28 mouse cellular contexts compared by ENCODE assay signal in genomic region chr16:12901996-12902319, GRCm38 (mm10).
A peak's percentile ranks its signal among the peaks of the same experiment; 100 is the strongest.
DNase-seq lines count a peak whose midpoint lies in the region; ATAC-seq and TF ChIP-seq lines count a peak whose summit lies in the region.
"Had no signal": no experiment of that assay in that cellular context is flagged by ENCODE, and none has a peak within 500 bp of the region (broad histone marks: within the 10 kb centered on the region; RNA-seq: fewer than 3 reads in every experiment).

No protein-coding gene starts in this region.

- no peak for ATAC-seq in forebrain, embryonic 13.5 days
- ATAC-seq in forebrain, embryonic 15.5 days (replicated peaks): no peak; the same call in 1 of the 2 replicates
- no peak for ATAC-seq in midbrain, embryonic 14.5 days (ENCODE audit: low FRiP score, low TSS enrichment)
- ATAC-seq in Patski: peak; percentile 31
- ATAC-seq: intestine, embryonic 15.5 days had no signal

- no peak for TF ChIP-seq POLR2A in kidney, adult 2 months (IDR thresholded peaks at IDR 0.05; ENCODE audit: low read depth, low read length)

- H3K4me1 ChIP-seq in forebrain, embryonic 13.5 days: peaks cover 17% of the 10 kb centered on the region
- H3K4me1 ChIP-seq in forebrain, embryonic 15.5 days: peaks cover 13% of the 10 kb centered on the region; the same call in 1 of the 2 replicates
- H3K4me1 ChIP-seq in kidney, adult 2 months (ENCODE audit: control insufficient read depth, insufficient read depth, low read length): peaks cover 7% of the 10 kb centered on the region; the same call in 1 of the 2 replicates
- peaks cover 24% of the 10 kb centered on the region for H3K4me1 ChIP-seq in midbrain, embryonic 10.5 days
- H3K4me1 ChIP-seq in midbrain, embryonic 14.5 days (ENCODE audit: control insufficient read depth, insufficient read depth, low read length): no peaks in the 10 kb centered on the region
- H3K4me1 ChIP-seq: heart, embryonic 12.5 days; hindbrain, embryonic 15.5 days; intestine, embryonic 15.5 days; limb, embryonic 13.5 days; lung, embryonic 15.5 days had no signal

- 0 out of 2 replicates have a peak overlapping the region, but pooled peaks have one; percentile 14 for H3K27ac ChIP-seq in forebrain, embryonic 13.5 days
- no peak overlapping the region for H3K27ac ChIP-seq in forebrain, embryonic 15.5 days (replicated peaks)
- no peak overlapping the region for H3K27ac ChIP-seq in kidney, adult 2 months (ENCODE audit: insufficient read depth, low read depth, low read length)
- H3K27ac ChIP-seq in midbrain, embryonic 10.5 days (replicated peaks): peak overlapping the region; percentile 65
- H3K27ac ChIP-seq in midbrain, embryonic 14.5 days (replicated peaks; ENCODE audit: low read depth, low read length): no peak overlapping the region
- H3K27ac ChIP-seq: heart, adult 2 months; hindbrain, embryonic 15.5 days; intestine, embryonic 15.5 days; layer of hippocampus, adult 2 months; limb, embryonic 13.5 days; lung, embryonic 15.5 days; midbrain, embryonic 12.5 days; neural tube, embryonic 12.5 days had no signal

- H3K36me3 ChIP-seq in forebrain, embryonic 13.5 days (ENCODE audit: poor library complexity, severe bottlenecking): no peaks in the 10 kb centered on the region
- H3K36me3 ChIP-seq in forebrain, embryonic 15.5 days: no peaks in the 10 kb centered on the region
- H3K36me3 ChIP-seq in kidney, adult 2 months (ENCODE audit: control insufficient read depth, insufficient read depth, low read length): no peaks in the 10 kb centered on the region
- no peaks in the 10 kb centered on the region for H3K36me3 ChIP-seq in midbrain, embryonic 10.5 days
- H3K36me3 ChIP-seq in midbrain, embryonic 14.5 days (ENCODE audit: control insufficient read depth, insufficient read depth, low read length): no peaks in the 10 kb centered on the region
- H3K36me3 ChIP-seq: G1E; heart, embryonic 12.5 days; hindbrain, embryonic 15.5 days; intestine, embryonic 15.5 days; limb, embryonic 13.5 days; lung, embryonic 15.5 days; midbrain, embryonic 12.5 days; neural tube, embryonic 12.5 days had no signal

- no peaks in the 10 kb centered on the region; the same call in 1 of the 2 replicates for H3K9me3 ChIP-seq in forebrain, embryonic 13.5 days (replicated peaks)
- H3K9me3 ChIP-seq in forebrain, embryonic 15.5 days: no peaks in the 10 kb centered on the region
- H3K9me3 ChIP-seq in midbrain, embryonic 10.5 days (replicated peaks): no peaks in the 10 kb centered on the region; the same call in 1 of the 2 replicates
- H3K9me3 ChIP-seq in midbrain, embryonic 14.5 days (ENCODE audit: control insufficient read depth, low read length): peaks cover 9% of the 10 kb centered on the region
- H3K9me3 ChIP-seq: G1E; intestine, embryonic 15.5 days; lung, embryonic 15.5 days; neural tube, embryonic 12.5 days had no signal

- peak; percentile 16 for DNase-seq in kidney, adult 2 months
- no peak for DNase-seq in kidney, postnatal 10 days
- DNase-seq in midbrain, embryonic 10.5 days (ENCODE audit: low spot score): peak; percentile 22
- DNase-seq in midbrain, embryonic 14.5 days: no peak
- DNase-seq in Patski (ENCODE audit: low read depth, low spot score): no peak
- no peak for DNase-seq in layer of hippocampus, postnatal 10 days (ENCODE audit: low spot score in 2 of 2)
- DNase-seq: adrenal gland, postnatal 10 days; cerebellum, adult 11 months; cerebellum, postnatal 36 days; gastrocnemius, postnatal 25 days; heart, postnatal 4 days; kidney, postnatal 25 days; right cerebral cortex, postnatal 25 days; spleen, adult 18-20 months; thymus, postnatal 14 days had no signal

- H3K4me2 ChIP-seq in forebrain, embryonic 13.5 days: no peak overlapping the region
- H3K4me2 ChIP-seq in forebrain, embryonic 15.5 days (replicated peaks): no peak overlapping the region
- H3K4me2 ChIP-seq in midbrain, embryonic 14.5 days (ENCODE audit: low read length): no peak overlapping the region
- H3K4me2 ChIP-seq: heart, embryonic 12.5 days; hindbrain, embryonic 15.5 days; intestine, embryonic 15.5 days; limb, embryonic 13.5 days; liver, embryonic 11.5 days; lung, embryonic 15.5 days; midbrain, embryonic 12.5 days; neural tube, embryonic 12.5 days had no signal

- H3K4me3 ChIP-seq in forebrain, embryonic 13.5 days: no peak overlapping the region
- H3K4me3 ChIP-seq in forebrain, embryonic 15.5 days: no peak overlapping the region
- no peak overlapping the region for H3K4me3 ChIP-seq in kidney, adult 2 months (ENCODE audit: insufficient read depth, low read depth, low read length)
- no peak overlapping the region for H3K4me3 ChIP-seq in midbrain, embryonic 10.5 days
- H3K4me3 ChIP-seq in midbrain, embryonic 14.5 days (replicated peaks; ENCODE audit: low read depth, low read length): no peak overlapping the region
- H3K4me3 ChIP-seq: heart, adult 2 months; heart, embryonic 12.5 days; hindbrain, embryonic 15.5 days; intestine, embryonic 15.5 days; layer of hippocampus, adult 2 months; limb, embryonic 13.5 days; lung, embryonic 15.5 days; midbrain, embryonic 12.5 days; neural tube, embryonic 12.5 days had no signal

- no peaks in the 10 kb centered on the region for H3K27me3 ChIP-seq in forebrain, embryonic 13.5 days
- H3K27me3 ChIP-seq in forebrain, embryonic 15.5 days: no peaks in the 10 kb centered on the region
- no peaks in the 10 kb centered on the region for H3K27me3 ChIP-seq in kidney, adult 2 months (replicated peaks; ENCODE audit: control insufficient read depth, insufficient read depth, low read length)
- H3K27me3 ChIP-seq in midbrain, embryonic 10.5 days (ENCODE audit: low read depth, poor library complexity, severe bottlenecking): no peaks in the 10 kb centered on the region
- H3K27me3 ChIP-seq in midbrain, embryonic 14.5 days (ENCODE audit: control insufficient read depth, insufficient read depth, low read length): no peaks in the 10 kb centered on the region
- H3K27me3 ChIP-seq in Patski: peaks cover 13% of the 10 kb centered on the region
- H3K27me3 ChIP-seq: heart, embryonic 12.5 days; hindbrain, embryonic 15.5 days; intestine, embryonic 15.5 days; limb, embryonic 13.5 days; lung, embryonic 15.5 days; midbrain, embryonic 12.5 days; neural tube, embryonic 12.5 days had no signal

- H3K9ac ChIP-seq in forebrain, embryonic 13.5 days: no peak overlapping the region
- H3K9ac ChIP-seq in forebrain, embryonic 15.5 days (replicated peaks): no peak overlapping the region
- no peak overlapping the region for H3K9ac ChIP-seq in midbrain, embryonic 14.5 days (replicated peaks; ENCODE audit: low read length)
- H3K9ac ChIP-seq: heart, embryonic 12.5 days; hindbrain, embryonic 15.5 days; intestine, embryonic 15.5 days; limb, embryonic 13.5 days; lung, embryonic 15.5 days; midbrain, embryonic 12.5 days; neural tube, embryonic 12.5 days had no signal

- POLR2A ChIA-PET in Patski (lab: Charles Lee): no interaction called here

- CTCF ChIA-PET in Patski (lab: Charles Lee): no interaction called here

- in situ Hi-C loops in Patski (cut with MboI; ENCODE audit: low pct_unique_long_range_greater_than_20kb): no loop called here

- no peak for TF ChIP-seq CTCF in kidney, adult 2 months (conservative IDR thresholded peaks at IDR 0.05; ENCODE audit: insufficient read depth, insufficient read length, low read depth, low read length)
- no peak for TF ChIP-seq CTCF in Patski (IDR thresholded peaks at IDR 0.05)

Comparison
In these comparisons a context has a peak if more than half of its experiments do, and no peak if none do; other contexts are left out.
1. H3K27ac ChIP-seq: peak in forebrain, embryonic 13.5 days (single experiment) and midbrain, embryonic 10.5 days (single experiment); none in forebrain, embryonic 15.5 days (single experiment), kidney, adult 2 months (single experiment) and midbrain, embryonic 14.5 days (single experiment).
2. DNase-seq: peak in kidney, adult 2 months (single experiment) and midbrain, embryonic 10.5 days (single experiment); none in kidney, postnatal 10 days (single experiment), midbrain, embryonic 14.5 days (single experiment), Patski (single experiment) and layer of hippocampus, postnatal 10 days (0 of 2).